Mouse (Mus musculus) liver, embryonic 13.5 days (tissue): Measurements from ENCODE around the gene Dnajc5g. TPM values are rescaled to one million over a fixed set of nuclear protein-coding genes. Genes with fewer than 3 reads are reported as not detected.

ENCODE experiments used
- ATAC-seq: fragments of 200-750 bp; cut with Nextera tagmentation; 2 replicates; pipeline ENCODE4 v1.8.0; 2017; ENCODE audit warnings: low read depth, mild to moderate bottlenecking, moderate number of reproducible peaks, moderate library complexity
- DNase-seq: peaks from one replicate; pipeline ENCODE4 v3.0.0; 2022
- H3K27ac ChIP-seq: fragments of 300-500 bp; sonication (generic); 2 replicates; pipeline ENCODE4 v1.5.1; 2015; ENCODE audit warnings: moderate library complexity, mild to moderate bottlenecking, inconsistent platforms
- H3K27me3 ChIP-seq: fragments of 300-500 bp; sonication (generic); 2 replicates; pipeline ENCODE4 v1.6.1; 2015; ENCODE audit warnings: mild to moderate bottlenecking, inconsistent platforms
- H3K36me3 ChIP-seq: fragments of 300-500 bp; sonication (generic); 2 replicates; pipeline ENCODE4 v1.6.1; 2015; ENCODE audit warnings: mild to moderate bottlenecking, inconsistent platforms
- H3K4me1 ChIP-seq: fragments of 300-500 bp; sonication (generic); replicated peaks from 2 replicates; pipeline ENCODE4 v1.6.1; 2015; ENCODE audit warnings: inconsistent platforms
- H3K4me2 ChIP-seq: fragments of 300-500 bp; sonication (generic); 2 replicates; pipeline ENCODE4 v1.6.1; 2015; ENCODE audit warnings: inconsistent platforms, mild to moderate bottlenecking, moderate library complexity
- H3K4me3 ChIP-seq: fragments of 300-500 bp; sonication (generic); replicated peaks from 2 replicates; pipeline ENCODE4 v1.5.1; 2015; ENCODE audit warnings: mild to moderate bottlenecking, inconsistent platforms
- H3K9ac ChIP-seq: fragments of 300-500 bp; sonication (generic); 2 replicates; pipeline ENCODE4 v1.6.1; 2015; ENCODE audit warnings: mild to moderate bottlenecking, inconsistent platforms
- H3K9me3 ChIP-seq: fragments of 300-500 bp; sonication (generic); replicated peaks from 2 replicates; pipeline ENCODE4 v1.6.1; 2016; ENCODE audit warnings: inconsistent platforms
- WGBS: fragments of 180-500 bp; shearing (Covaris S2); methylation state at CpG from one replicate; pipeline ENCODE4 v1.1.7; 2015; ENCODE audit not compliant: insufficient replicate concordance; 5-methylcytosine and 5-hydroxymethylcytosine counted together
- polyA plus RNA-seq: library from polyadenylated mRNA; unstranded; fragments of >200 nt; fragmentation: Nextera tagmentation; extraction: Ambion mirVana; gene quantifications from 2 replicates; pipeline ENCODE4 v1.2.1, GENCODE M21; 2015

Dnajc5g gene
- polyA plus RNA-seq, 1 experiment from 2014 or later, result not detected

- ATAC-seq (peak; percentile 7; the same call in 1 of the 2 replicates), DNase-seq (no peak)
- peak overlapping the region; percentile 72 for H3K4me3 ChIP-seq
- WGBS, result 34% methylated on average over 6 of the region's 6 CpGs
- peaks cover 29% of the 10 kb centered on the region for H3K36me3 ChIP-seq
- peak overlapping the region; percentile 77 for H3K9ac ChIP-seq
- H3K9me3 ChIP-seq, result no peaks in the 10 kb centered on the region
- no peaks in the 10 kb centered on the region for H3K27me3 ChIP-seq
- H3K4me1 ChIP-seq, result peaks cover 26% of the 10 kb centered on the region
- no peak overlapping the region for H3K27ac ChIP-seq
- H3K4me2 ChIP-seq, result peak overlapping the region; percentile 75
Measured at GRCm38 (mm10) chr5:31153516-31154151, 47.5 kb downstream of the Dnajc5g start.

- Histone ChIP-seq H3K4me3 (peak within 1 kb of the TSS; percentile 72), H3K27me3 (no peaks in the 10 kb centered on the region), H3K9ac (peak within 1 kb of the TSS; percentile 77), H3K4me1 (peaks cover 26% of the 10 kb centered on the region), H3K9me3 (no peaks in the 10 kb centered on the region), H3K4me2 (peak within 1 kb of the TSS; percentile 75), H3K36me3 (peaks cover 34% of the 10 kb centered on the region), H3K27ac (peak within 1 kb of the TSS; percentile 20)
- DNase-seq (peak; percentile 69), ATAC-seq (peak; percentile 94)
- WGBS, result under 1% methylated on average over 19 of the region's 19 CpGs
Measured at GRCm38 (mm10) chr5:31154152-31154553, 48.1 kb downstream of the Dnajc5g start, which contains the start of gene Mpv17. Gene Mpv17 (minus strand): TSS chr5:31154251.

Other genes with a start within 250 kb of the Dnajc5g start
- gene Tmem214, start 238.3 kb upstream of the Dnajc5g start, polyA plus RNA-seq, result 40.8 and 47.7 TPM in 2 replicates
- 4.3 and 5.3 TPM in 2 replicates for gene Agbl5, start 217.6 kb upstream of the Dnajc5g start, polyA plus RNA-seq
- 342 and 377 TPM in 2 replicates for gene Ost4, start 198.5 kb upstream of the Dnajc5g start, polyA plus RNA-seq
- gene Emilin1, start 192.9 kb upstream of the Dnajc5g start, polyA plus RNA-seq, result 41.6 and 42.7 TPM in 2 replicates
- 33.9 and 37.6 TPM in 2 replicates for gene Khk, start 184.9 kb upstream of the Dnajc5g start, polyA plus RNA-seq
- gene Cgref1, start 160.7 kb upstream of the Dnajc5g start, polyA plus RNA-seq, result 5.4 and 5.6 TPM in 2 replicates
- 91.6 and 97.5 TPM in 2 replicates for gene Preb, start 145.9 kb upstream of the Dnajc5g start, polyA plus RNA-seq
- 0.03 and 0.07 TPM in 2 replicates for gene Tcf23, start 137.6 kb upstream of the Dnajc5g start, polyA plus RNA-seq
- gene Atraid, start 58.0 kb upstream of the Dnajc5g start, polyA plus RNA-seq, result 46.7 and 50.3 TPM in 2 replicates
- 4.0 and 4.7 TPM in 2 replicates for gene Slc5a6, start 57.4 kb upstream of the Dnajc5g start, polyA plus RNA-seq
- gene Cad, start 51.5 kb upstream of the Dnajc5g start, polyA plus RNA-seq, result 20.1 and 25.5 TPM in 2 replicates
- 0.36 and 0.45 TPM in 2 replicates for gene Slc30a3, start 2.0 kb downstream of the Dnajc5g start, polyA plus RNA-seq
- gene Trim54, start 10.4 kb downstream of the Dnajc5g start, polyA plus RNA-seq, result 0.13 TPM in 2 replicates
- gene Ucn, start 32.5 kb downstream of the Dnajc5g start, polyA plus RNA-seq, result not detected in 2 replicates
- gene Mpv17, start 48.0 kb downstream of the Dnajc5g start, polyA plus RNA-seq, result 18.9 and 19.9 TPM in 2 replicates
- gene Gm29609, start 73.6 kb downstream of the Dnajc5g start, polyA plus RNA-seq, result 0.36 and 0.52 TPM in 2 replicates
- gene Gtf3c2, start 73.9 kb downstream of the Dnajc5g start, polyA plus RNA-seq, result 31.5 and 37.0 TPM in 2 replicates
- gene Snx17, start 86.9 kb downstream of the Dnajc5g start, polyA plus RNA-seq, result 49.6 and 49.7 TPM in 2 replicates
- 57.1 and 64.0 TPM in 2 replicates for gene Eif2b4, start 87.1 kb downstream of the Dnajc5g start, polyA plus RNA-seq
- gene Zfp513, start 96.0 kb downstream of the Dnajc5g start, polyA plus RNA-seq, result 2.3 and 2.6 TPM in 2 replicates
- 169 and 174 TPM in 2 replicates for gene Ppm1g, start 114.4 kb downstream of the Dnajc5g start, polyA plus RNA-seq
- 47.7 and 54.7 TPM in 2 replicates for gene Nrbp1, start 134.6 kb downstream of the Dnajc5g start, polyA plus RNA-seq
- gene Gm9970, start 134.9 kb downstream of the Dnajc5g start, polyA plus RNA-seq, result not detected in 2 replicates
- 3.4 and 4.4 TPM in 2 replicates for gene Krtcap3, start 145.4 kb downstream of the Dnajc5g start, polyA plus RNA-seq
- 4.4 and 6.7 TPM in 2 replicates for gene Ift172, start 184.8 kb downstream of the Dnajc5g start, polyA plus RNA-seq
- 5.8 and 6.7 TPM in 2 replicates for gene Fndc4, start 189.8 kb downstream of the Dnajc5g start, polyA plus RNA-seq
- gene Gckr, start 191.2 kb downstream of the Dnajc5g start, polyA plus RNA-seq, result 10.8 and 13.8 TPM in 2 replicates